Mouse (Mus musculus): ENCODE results near the gene Tanc1. TPM values are rescaled to one million over a fixed set of nuclear protein-coding genes. Genes with fewer than 3 reads are reported as not detected.
"Not testable (repeated sequence)": the region's sequence is repeated elsewhere in the genome, so short reads cannot be mapped to it uniquely, and the experiment has no call there.

Gene Tanc1
- total RNA-seq, 2 experiments from 2014 or later: 15.2 to 15.7 TPM

DNA sequence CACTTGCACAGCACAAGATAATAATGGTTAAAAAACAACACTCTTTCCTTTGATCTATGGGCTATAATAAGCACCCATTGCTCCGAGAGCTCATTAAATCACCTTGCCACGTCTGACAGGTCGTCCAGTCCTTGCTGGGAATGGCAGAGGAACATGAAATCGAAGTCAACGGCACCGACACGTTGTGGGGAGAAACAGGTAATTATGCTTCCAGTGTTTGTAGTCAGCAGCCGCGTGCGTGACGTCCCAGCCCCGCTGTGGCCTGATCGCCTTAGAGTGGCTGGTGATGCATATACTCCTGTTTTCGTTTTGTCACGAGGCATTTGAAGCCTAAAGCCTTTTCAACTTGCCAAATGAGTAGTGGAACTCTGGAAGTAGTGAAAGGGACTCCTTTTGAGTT lies 208.2 kb downstream of the Tanc1 start:
- no peak for DNase-seq (ENCODE audit: low spot score in 2 of 2)

- DNase-seq (ENCODE audit: low spot score in 2 of 2): no peak
Observed at GRCm38 (mm10) chr2:59821044-59821443, 209.2 kb downstream of the Tanc1 start.

DNA sequence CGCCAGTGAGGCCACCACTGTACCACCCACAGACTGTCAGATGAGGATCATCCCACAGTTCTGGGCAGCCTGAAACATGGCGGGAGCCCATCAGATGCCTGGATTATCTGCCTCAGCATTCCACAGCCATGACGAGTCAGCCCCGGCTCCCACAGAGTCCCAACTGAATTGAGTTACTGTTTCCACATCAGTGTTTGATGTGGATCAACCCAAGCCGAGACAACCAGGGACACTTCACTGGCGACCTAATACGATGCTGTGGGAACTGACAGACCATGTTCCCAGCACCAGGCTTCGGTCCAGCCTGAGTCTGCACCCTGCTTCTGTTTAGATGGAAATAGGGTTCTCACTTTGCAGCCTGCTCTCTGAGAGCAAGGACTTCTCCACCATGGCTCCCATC lies 212.4 kb downstream of the Tanc1 start:
- DNase-seq (ENCODE audit: low spot score in 2 of 2): no peak

DNA sequence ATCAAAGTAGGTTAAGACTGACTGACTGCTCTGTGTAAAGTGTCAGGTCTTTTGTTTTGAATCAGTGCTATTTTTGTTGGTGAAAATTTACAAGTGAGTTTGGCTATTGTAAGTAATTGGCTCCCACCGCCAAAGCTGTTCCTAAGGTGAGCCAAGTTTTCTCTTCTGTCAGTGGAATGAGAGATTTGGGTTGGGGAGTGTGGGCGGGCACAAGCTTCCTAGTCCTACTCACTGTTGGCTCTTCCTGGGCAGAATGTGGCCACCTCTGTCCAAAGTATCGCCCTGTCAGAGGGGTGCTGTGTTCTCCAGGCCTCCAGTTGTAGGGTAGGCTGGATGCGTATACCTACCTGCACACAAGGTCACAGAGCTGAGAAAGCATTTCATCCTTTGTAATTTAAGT lies 213.5 kb downstream of the Tanc1 start:
- no peak for DNase-seq (ENCODE audit: low spot score in 2 of 2)

GRCm38 (mm10) chr2:59828103-59828655 lies 216.3 kb downstream of the Tanc1 start:
- DNase-seq (ENCODE audit: low spot score in 2 of 2): no peak

DNA sequence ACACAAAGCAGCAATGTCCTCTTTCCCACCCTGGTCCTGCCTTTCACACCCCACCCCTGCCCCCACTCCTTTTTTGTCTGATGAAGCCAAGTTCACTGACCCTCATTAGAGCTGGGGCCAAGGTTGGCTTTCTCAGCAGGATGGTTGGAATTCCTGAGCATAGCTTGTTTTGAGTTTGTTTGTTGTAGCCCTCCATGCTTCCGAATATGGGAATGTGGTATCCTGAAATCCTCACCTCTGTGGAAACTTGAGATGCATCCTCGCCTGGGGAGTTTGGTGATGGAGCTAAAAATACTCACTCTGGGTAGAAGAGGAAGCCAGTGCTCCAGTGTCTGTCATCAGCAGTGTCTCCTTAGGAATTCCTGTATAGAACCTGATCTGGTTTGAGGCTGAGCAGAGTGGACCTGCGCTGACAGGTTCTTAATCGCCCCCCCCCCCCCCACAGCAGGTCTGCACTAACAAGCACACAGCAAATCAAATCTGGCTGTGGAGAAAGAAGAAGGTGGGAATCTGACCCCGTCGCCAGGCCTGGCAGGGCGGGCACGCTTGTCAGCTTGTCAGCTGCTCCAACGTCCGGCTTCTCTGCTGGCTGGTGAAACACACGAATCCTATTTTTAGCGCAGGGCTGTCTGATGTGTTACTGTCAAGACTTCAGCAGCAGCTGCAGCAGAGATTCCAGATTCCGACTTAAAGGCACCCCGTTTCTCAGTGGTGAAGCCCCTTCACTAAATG lies 217.1 kb downstream of the Tanc1 start:
- DNase-seq (ENCODE audit: low spot score in 2 of 2): no peak

DNA sequence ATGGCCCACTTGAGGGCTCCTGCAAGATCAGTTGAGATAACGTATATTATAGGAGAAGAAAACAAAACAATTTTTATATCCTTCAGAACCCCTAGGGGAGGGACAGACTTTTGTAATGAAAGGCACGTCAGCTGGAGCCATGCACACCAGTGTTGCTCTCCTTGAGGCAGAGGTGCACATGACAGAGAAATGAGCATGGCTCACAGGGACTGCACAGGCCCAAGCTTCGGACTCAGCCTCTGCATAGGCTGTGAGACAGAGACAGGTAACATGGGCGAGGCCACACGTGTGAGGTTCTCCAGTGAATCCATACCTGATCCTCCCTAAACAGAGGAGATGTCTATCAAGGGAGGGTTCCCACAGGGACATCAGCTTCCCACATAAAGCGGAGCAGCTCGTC lies 217.9 kb downstream of the Tanc1 start:
- no peak for DNase-seq (ENCODE audit: low spot score in 2 of 2)

DNA sequence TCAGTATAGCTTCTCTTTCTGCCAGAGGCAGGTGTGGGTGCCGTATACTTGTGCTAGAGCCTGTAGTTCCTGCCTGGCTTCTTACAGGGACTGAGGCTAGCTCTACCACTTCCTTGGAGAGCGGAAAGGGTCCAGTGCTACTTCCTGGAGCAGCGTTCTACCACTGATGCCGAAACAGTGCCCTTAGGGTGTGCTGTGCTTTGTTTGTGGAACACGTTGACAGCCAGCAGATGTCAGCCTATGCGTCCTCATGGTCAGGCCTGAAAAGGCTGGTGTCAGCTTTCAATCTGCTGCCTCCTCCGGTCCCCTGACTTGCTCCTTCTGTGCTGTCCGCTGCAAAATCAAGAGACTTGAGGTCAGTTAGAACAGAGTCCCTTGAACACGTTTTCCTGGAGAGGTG lies 218.3 kb downstream of the Tanc1 start:
- DNase-seq (ENCODE audit: low spot score in 2 of 2): no peak

DNA sequence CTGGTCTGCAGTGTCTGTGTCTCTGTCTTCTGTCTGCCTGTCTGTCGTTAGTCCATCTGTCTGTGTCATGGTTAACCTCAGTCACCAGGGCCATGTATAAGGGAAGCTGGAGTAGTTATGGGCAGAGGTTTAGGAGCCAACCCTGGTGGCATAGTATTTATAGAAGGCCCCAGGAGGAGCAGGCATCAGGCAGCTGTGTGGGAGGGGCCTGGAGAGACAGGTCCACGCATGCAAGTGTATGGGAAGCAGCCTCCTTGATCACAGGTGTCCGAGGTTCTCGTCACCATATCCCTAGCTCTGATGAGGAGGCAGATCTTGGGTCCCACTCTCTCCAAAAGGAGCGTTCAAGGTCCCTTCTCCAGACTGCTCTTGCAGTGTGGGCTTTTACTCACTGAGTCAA lies 219.1 kb downstream of the Tanc1 start:
- no peak for DNase-seq (ENCODE audit: low spot score in 2 of 2)

- DNase-seq (ENCODE audit: low spot score in 2 of 2): no peak
Observed at GRCm38 (mm10) chr2:59831831-59832230, 220.0 kb downstream of the Tanc1 start.

GRCm38 (mm10) chr2:59838825-59839224 lies 227.0 kb downstream of the Tanc1 start:
- no peak for DNase-seq (ENCODE audit: low spot score in 2 of 2)

- no peak for DNase-seq (ENCODE audit: low spot score in 2 of 2)
Observed at GRCm38 (mm10) chr2:59839755-59840154, 227.9 kb downstream of the Tanc1 start.

GRCm38 (mm10) chr2:59840191-59840590 lies 228.3 kb downstream of the Tanc1 start:
- no peak for DNase-seq (ENCODE audit: low spot score in 2 of 2)

DNA sequence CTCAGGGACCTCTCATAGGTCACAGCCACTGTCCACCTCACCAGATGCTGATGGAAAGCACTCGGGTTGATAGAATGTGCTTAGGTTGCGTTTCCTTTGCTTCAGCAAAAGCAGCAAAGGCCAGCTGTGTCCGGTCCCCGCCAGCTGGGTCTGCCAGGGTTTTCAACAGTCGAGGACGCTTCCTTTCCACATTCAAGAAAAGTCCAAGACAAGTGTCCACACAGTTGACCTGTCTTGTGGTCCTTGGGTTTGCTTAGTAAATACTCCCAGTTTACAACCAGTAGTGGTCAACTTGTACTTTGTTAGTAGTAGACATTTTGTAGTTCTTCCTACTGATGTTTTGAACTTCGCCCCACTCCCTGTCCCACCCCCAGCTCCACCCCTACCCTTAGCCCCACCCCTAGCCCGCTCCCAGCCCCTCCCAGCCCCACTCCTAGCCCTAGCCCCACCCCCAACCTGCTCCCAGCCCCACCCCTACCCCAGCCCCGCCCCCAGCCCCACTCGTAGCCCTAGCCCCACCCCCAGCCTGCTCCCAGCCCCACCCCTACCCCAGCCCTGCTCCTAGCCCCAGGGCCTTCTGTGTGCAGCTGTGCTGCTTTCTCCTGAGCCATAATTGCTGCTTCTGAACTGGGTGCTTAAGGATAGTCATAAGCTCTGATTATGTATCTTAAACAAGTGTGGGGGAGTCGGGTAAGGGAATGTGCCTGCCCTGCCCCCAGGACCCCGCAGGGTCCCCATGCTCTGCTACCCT lies 229.5 kb downstream of the Tanc1 start:
- no peak for DNase-seq (ENCODE audit: low spot score in 2 of 2)

- no peak for DNase-seq (ENCODE audit: low spot score in 2 of 2)
Observed at GRCm38 (mm10) chr2:59841944-59842343, 230.1 kb downstream of the Tanc1 start.

DNA sequence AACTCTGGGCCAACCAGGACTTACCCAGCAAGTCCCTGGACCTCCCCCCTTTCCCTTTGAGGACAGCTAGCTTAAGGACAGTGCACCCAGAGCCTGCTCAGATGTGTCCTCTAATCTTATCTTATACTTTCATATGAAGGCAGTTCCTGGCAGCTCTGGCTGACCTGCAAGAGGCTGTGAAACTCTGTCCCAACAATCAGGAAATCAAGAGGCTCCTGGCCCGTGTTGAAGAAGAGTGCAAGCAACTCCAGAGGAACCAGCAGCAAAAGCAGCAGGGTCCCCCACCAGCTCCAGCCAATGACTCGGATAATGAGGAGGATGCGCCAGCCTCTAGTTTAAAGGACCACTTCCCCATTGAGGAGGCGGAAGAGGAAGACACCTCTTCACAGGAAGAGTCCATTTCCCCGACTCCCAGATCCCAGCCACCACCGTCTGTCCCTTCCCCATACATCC lies 230.7 kb downstream of the Tanc1 start:
- DNase-seq (ENCODE audit: low spot score in 2 of 2): no peak

GRCm38 (mm10) chr2:59843156-59843555 lies 231.3 kb downstream of the Tanc1 start:
- DNase-seq (ENCODE audit: low spot score in 2 of 2): no peak

GRCm38 (mm10) chr2:59843848-59844247 lies 232.0 kb downstream of the Tanc1 start:
- no peak for DNase-seq (ENCODE audit: low spot score in 2 of 2)

DNA sequence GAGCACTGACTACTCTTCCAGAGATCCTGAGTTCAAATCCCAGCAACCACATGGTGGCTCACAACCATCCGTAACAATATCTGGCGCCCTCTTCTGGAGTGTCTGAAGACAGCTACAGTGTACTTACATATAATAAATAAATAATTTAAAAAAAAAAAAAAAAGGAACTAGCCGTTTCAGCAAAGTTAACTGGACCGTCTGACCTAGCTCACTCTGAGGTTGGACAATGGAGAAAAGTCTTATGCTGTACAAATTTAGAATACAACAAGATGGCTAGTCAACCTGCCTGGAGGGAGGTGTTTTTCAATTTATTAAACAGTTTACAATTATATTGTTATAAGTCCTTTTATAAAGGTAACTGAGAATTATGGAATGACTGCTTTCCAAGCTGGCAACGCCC lies 240.0 kb downstream of the Tanc1 start:
- not testable (repeated sequence) for DNase-seq (ENCODE audit: low spot score in 2 of 2)

- no peak for DNase-seq (ENCODE audit: low spot score in 2 of 2)
Observed at GRCm38 (mm10) chr2:59852916-59853315, 241.1 kb downstream of the Tanc1 start.

DNA sequence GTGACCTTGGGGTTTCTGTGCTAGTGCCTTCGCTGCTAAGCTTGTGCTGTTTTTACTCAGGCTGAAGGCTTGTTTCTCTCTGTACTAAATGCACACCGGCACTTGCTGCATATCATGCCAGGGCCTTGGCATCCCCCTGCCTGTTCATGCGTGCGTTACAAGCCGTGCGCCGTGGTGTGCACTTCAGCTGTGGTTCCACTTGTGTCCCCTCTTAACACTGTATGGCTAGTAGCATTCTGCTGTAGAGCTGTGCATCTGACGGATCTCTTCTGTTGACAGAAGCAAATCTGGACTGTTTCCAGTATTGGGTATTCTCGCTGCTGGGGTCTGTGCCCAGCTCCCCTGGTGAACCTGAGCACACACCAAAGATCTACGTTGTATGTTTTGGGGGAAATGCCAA lies 241.7 kb downstream of the Tanc1 start:
- DNase-seq (ENCODE audit: low spot score in 2 of 2): no peak

DNA sequence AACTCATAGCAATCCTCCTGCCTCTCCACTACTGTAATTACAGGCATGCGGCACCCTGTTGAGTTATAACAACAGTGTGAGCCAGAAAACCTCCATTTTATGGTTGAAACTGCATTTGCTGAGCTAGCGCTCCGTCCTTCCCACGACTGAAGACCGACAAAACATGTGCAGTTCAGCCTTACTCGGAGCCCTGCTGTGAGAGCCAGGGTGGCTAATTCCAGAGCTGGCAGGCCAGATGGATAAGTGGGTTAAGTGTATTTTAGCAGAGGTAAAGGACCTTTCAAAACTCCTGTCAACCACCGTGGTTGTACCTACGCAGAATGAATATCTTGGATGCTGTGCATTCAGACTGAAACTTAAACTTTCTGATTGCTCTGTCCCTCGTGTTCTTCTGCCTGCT lies 242.5 kb downstream of the Tanc1 start:
- DNase-seq (ENCODE audit: low spot score in 2 of 2): no peak

Measured in adrenal gland, adult 18-20 months (tissue).